Mouse (Mus musculus) kidney, postnatal 36 days (tissue): ENCODE data around the gene Mis12.
A peak's percentile ranks its signal among the peaks of the same experiment; 100 is the strongest.

Experiments
- DNase-seq, 2 experiments: peaks; one replicate each; pipeline ENCODE4 v3.0.0; 2021 to 2022; ENCODE audit warnings: mixed read lengths in 2 of 2

Mis12 gene

GRCm38 (mm10) chr11:71018416-71019200 lies 803 bp upstream of the Mis12 start:
- no peak for DNase-seq

GRCm38 (mm10) chr11:71028280-71028679 lies 8.9 kb downstream of the Mis12 start:
- no peak for DNase-seq

GRCm38 (mm10) chr11:71029403-71030118 lies 10.2 kb downstream of the Mis12 start:
- no peak for DNase-seq

GRCm38 (mm10) chr11:71032070-71032469 lies 12.7 kb downstream of the Mis12 start:
- no peak for DNase-seq

- no peak for DNase-seq
Measured at GRCm38 (mm10) chr11:71032491-71033162, 13.2 kb downstream of the Mis12 start.

- DNase-seq, result peak in 1 of 2 experiments; percentile 4
Measured at GRCm38 (mm10) chr11:71033163-71033761, 13.9 kb downstream of the Mis12 start, which contains the start of gene 6330403K07Rik. 6330403K07Rik (minus strand) TSS chr11:71033513.

- no peak for DNase-seq
Measured at GRCm38 (mm10) chr11:71039526-71040298, 20.3 kb downstream of the Mis12 start.

- DNase-seq, result peak; percentile 4 to 5
Measured at GRCm38 (mm10) chr11:71052554-71052953, 33.1 kb downstream of the Mis12 start.

- DNase-seq, result no peak
Measured at GRCm38 (mm10) chr11:71076342-71076741, 56.9 kb downstream of the Mis12 start.
